Mouse (Mus musculus): Measurements from ENCODE around the gene Tomm20. TPM values are rescaled to one million over a fixed set of nuclear protein-coding genes. Genes with fewer than 3 reads are reported as not detected.

Gene Tomm20
- 27.5 and 34.3 TPM in 2 replicates for polyA plus RNA-seq (2012; rRNA removed)

DNA sequence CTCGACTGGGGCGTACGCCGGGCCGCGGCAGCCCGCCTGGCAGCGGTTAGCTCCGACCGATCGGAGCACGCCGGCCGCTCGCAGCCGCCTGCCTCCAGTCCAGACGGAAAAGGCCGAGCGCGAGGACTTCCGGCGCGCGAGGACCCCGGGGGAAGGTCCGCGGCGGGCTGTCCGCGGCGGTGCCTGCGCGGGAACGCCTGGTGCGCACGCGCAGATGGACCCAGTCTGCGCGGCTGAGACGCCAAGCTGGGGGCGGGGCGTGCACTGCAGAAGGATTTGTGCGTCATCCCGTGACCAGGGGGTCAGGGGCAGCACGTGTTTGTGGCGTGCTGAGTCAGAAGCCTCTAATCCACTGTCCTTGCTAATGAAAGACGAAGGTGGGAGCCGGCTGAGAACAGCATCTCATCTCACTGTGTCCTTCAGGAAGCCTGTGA is at the start of gene Tomm20:
Tomm20 (minus strand) TSS at position 115 of the 434 bp plus-strand sequence.

DNA sequence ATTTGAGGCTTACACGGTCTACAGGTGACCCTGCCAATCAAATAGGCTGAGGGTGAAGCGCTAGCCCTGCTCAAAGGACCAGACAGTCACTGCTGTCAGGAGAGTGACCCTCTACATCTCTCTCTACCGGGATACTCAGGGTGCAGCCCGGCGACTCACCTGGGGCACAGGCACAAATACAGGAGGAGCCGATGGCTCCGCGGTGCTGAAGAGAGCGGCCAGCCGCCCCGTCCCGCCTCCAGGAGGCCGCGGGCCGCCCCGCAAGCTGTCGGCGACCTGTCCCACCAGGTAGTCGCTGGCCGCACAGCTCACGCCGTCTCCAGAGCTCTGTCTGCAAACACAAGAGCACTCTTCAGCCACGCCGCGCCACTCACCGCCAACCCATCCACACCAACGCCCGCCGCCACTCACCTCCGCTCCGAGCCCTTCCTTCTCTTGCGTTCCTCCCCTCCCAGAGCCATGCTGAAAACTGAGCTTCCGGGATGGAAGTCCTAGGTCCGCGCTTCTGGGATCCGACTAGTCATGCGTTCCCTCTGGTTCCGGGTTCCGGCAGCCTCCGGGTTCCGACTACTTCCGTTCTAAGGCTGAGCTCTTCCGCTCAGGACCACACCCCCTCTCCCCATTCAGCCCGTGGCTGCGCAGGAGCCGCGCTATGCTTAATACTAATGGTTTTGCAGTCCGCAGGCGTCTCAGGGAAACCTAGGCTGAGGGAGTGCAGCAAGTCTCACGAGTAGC is 25.1 kb upstream of the Tomm20 start, which contains the start of gene Rbm34:
Rbm34 (minus strand) TSS at position 493 of the 735 bp plus-strand sequence.

Other genes with a start within 250 kb of the Tomm20 start
- 4.1 and 4.5 TPM in 2 replicates for gene Rbm34, start 25.2 kb upstream of the Tomm20 start, polyA plus RNA-seq (2012; rRNA removed)
- gene Pard3, start 118.0 kb upstream of the Tomm20 start, polyA plus RNA-seq (2012; rRNA removed), result 13.1 and 14.3 TPM in 2 replicates

Measured in liver, embryonic 18 days (tissue).